Comparison of ENCODE assay signal across 24 mouse cellular contexts in genomic region chr9:88528736-88529135, GRCm38 (mm10). TPM values are rescaled to one million over a fixed set of nuclear protein-coding genes. Genes with fewer than 3 reads are reported as not detected.
"Had no signal": no experiment of that assay in that cellular context is flagged by ENCODE, and none has a peak within 500 bp of the region (broad histone marks: within the 10 kb centered on the region; RNA-seq: fewer than 3 reads in every experiment).

No protein-coding gene starts in this region.

- H3K36me3 ChIP-seq: heart, embryonic 10.5 days; heart, embryonic 12.5 days; hindbrain, embryonic 10.5 days; hindbrain, embryonic 12.5 days; limb, embryonic 10.5 days; limb, embryonic 12.5 days; liver, embryonic 15.5 days had no signal

- H3K4me3 ChIP-seq: heart, embryonic 10.5 days; heart, embryonic 12.5 days; hindbrain, embryonic 10.5 days; hindbrain, embryonic 12.5 days; limb, embryonic 10.5 days; limb, embryonic 12.5 days; liver, embryonic 15.5 days had no signal

- ATAC-seq: hindbrain, embryonic 16.5 days; inflammation-experienced regulatory T-cells, adult 6 months; intestine, postnatal 0 days had no signal

- H3K9me3 ChIP-seq: heart, embryonic 10.5 days; heart, embryonic 12.5 days; hindbrain, embryonic 10.5 days; hindbrain, embryonic 12.5 days; limb, embryonic 10.5 days; limb, embryonic 12.5 days; liver, embryonic 15.5 days had no signal

- H3K27me3 ChIP-seq: heart, embryonic 12.5 days; hindbrain, embryonic 12.5 days; limb, embryonic 12.5 days; liver, embryonic 15.5 days had no signal

- H3K27ac ChIP-seq: heart, embryonic 10.5 days; hindbrain, embryonic 10.5 days; hindbrain, embryonic 12.5 days; hindbrain, embryonic 14.5 days; limb, embryonic 10.5 days; limb, embryonic 12.5 days; liver, embryonic 15.5 days had no signal

- H3K4me1 ChIP-seq: heart, embryonic 10.5 days; heart, embryonic 12.5 days; hindbrain, embryonic 12.5 days; limb, embryonic 12.5 days had no signal

- H3K4me2 ChIP-seq: heart, embryonic 12.5 days; hindbrain, embryonic 12.5 days; hindbrain, embryonic 14.5 days; limb, embryonic 12.5 days; liver, embryonic 15.5 days had no signal

- H3K9ac ChIP-seq: heart, embryonic 12.5 days; hindbrain, embryonic 12.5 days; hindbrain, embryonic 14.5 days; limb, embryonic 12.5 days; liver, embryonic 15.5 days had no signal

- DNase-seq: heart, postnatal 4 days; kidney, adult 18-20 months; kidney, adult 8-10 months; kidney, postnatal 10 days; kidney, postnatal 25 days; kidney, postnatal 4 days; layer of hippocampus, adult 9-11 months; layer of hippocampus, postnatal 36 days had no signal

RNA-seq across cellular contexts. Expression of gene Trim43a, which starts 52.0 kb away (rescaled TPM):
- total RNA-seq: heart, adult 18-20 months; heart, adult 8-10 months; heart, postnatal 4 days had no signal
- polyA plus RNA-seq: gonadal fat pad, adult 2 months; hindbrain, embryonic 14.5 days; inflammation-experienced regulatory T-cells, adult 6 months; intestine, postnatal 0 days; kidney, embryonic 14.5 days; limb, embryonic 12.5 days; liver, adult 2 months; liver, embryonic 15.5 days had no signal
